ENCODE assay signal across 8 mouse cellular contexts in genomic region chr5:117356365-117357128, GRCm38 (mm10). TPM values are rescaled to one million over a fixed set of nuclear protein-coding genes. Genes with fewer than 3 reads are reported as not detected.
DNase-seq lines count a peak whose midpoint lies in the region; ATAC-seq and TF ChIP-seq lines count a peak whose summit lies in the region.

No protein-coding gene starts in this region.

- peak overlapping the region; percentile 49 for H3K4me3 ChIP-seq in spleen, adult 2 months (ENCODE audit: extremely low read depth, insufficient read depth, insufficient read length)
- peak overlapping the region; percentile 95 for H3K4me3 ChIP-seq in intestine, embryonic 14.5 days (ENCODE audit: low read depth, low read length)
- H3K4me3 ChIP-seq in liver, embryonic 12.5 days, result peak overlapping the region; percentile 93

- no peaks in the 10 kb centered on the region for H3K36me3 ChIP-seq in spleen, adult 2 months (ENCODE audit: control insufficient read depth, insufficient read depth, low read length)
- H3K36me3 ChIP-seq in intestine, embryonic 14.5 days (ENCODE audit: control insufficient read depth, insufficient read depth, low read length), result 0 out of 2 replicates have a peak, but pooled peaks cover 6% of the 10 kb centered on the region
- H3K36me3 ChIP-seq in liver, embryonic 12.5 days, result peaks cover 4% of the 10 kb centered on the region; the same call in 1 of the 2 replicates

- DNase-seq in spleen, adult 2 months (ENCODE audit: low read depth in 1 of 2, low spot score in 2 of 2), result peak in 1 of 2 experiments; percentile 20
- DNase-seq in spleen, postnatal 14 days (ENCODE audit: low spot score in 2 of 2), result no peak
- DNase-seq in cerebellum, adult 8-10 months, result peak; percentile 53
- DNase-seq in gastrocnemius, postnatal 14 days, result peak; percentile 76
- DNase-seq in intestine, embryonic 14.5 days (ENCODE audit: low spot score), result peak; percentile 79
- DNase-seq in neural tube, embryonic 10.5 days (ENCODE audit: extremely low spot score, low spot score), result peak; percentile 57
- peak; percentile 58 for DNase-seq in urinary bladder, postnatal 14 days (ENCODE audit: low spot score)

- 2% methylated on average over 20 of the region's 24 CpGs for whole genome bisulfite sequencing in spleen, adult 2 months
- WGBS in intestine, embryonic 14.5 days, result under 1% methylated on average over 22 of the region's 24 CpGs
- WGBS in liver, embryonic 12.5 days (ENCODE audit: insufficient replicate concordance), result under 1% methylated on average over 17 of the region's 24 CpGs

- H3K27me3 ChIP-seq in spleen, adult 2 months (ENCODE audit: control insufficient read depth, insufficient read depth, low read length), result no peaks in the 10 kb centered on the region
- no peaks in the 10 kb centered on the region for H3K27me3 ChIP-seq in intestine, embryonic 14.5 days (replicated peaks; ENCODE audit: control insufficient read depth, insufficient read depth, low read length)
- peaks cover 49% of the 10 kb centered on the region for H3K27me3 ChIP-seq in liver, embryonic 12.5 days (replicated peaks)

- TF ChIP-seq POLR2A in spleen, adult 2 months (IDR thresholded peaks at IDR 0.05; ENCODE audit: low read depth, low read length), result no peak

- H3K27ac ChIP-seq in spleen, adult 2 months (ENCODE audit: insufficient read depth, low read length), result peak overlapping the region; percentile 37
- peak overlapping the region; percentile 85 for H3K27ac ChIP-seq in intestine, embryonic 14.5 days (ENCODE audit: low read depth)
- peak overlapping the region; percentile 83 for H3K27ac ChIP-seq in liver, embryonic 12.5 days

- TF ChIP-seq CTCF in spleen, adult 2 months (IDR thresholded peaks at IDR 0.05; ENCODE audit: extremely low read depth, insufficient read depth, insufficient read length, insufficient replicate concordance), result no peak

- intact Hi-C loops in gastrocnemius, postnatal 14 days (cut with DNase I; ENCODE audit: low total_unique reads), result no loop called here

- peak overlapping the region; percentile 91 for H3K4me2 ChIP-seq in intestine, embryonic 14.5 days (ENCODE audit: low read length)
- peak overlapping the region; percentile 95 for H3K4me2 ChIP-seq in liver, embryonic 12.5 days

- peak; percentile 14; the same call in 1 of the 2 replicates for ATAC-seq in intestine, embryonic 14.5 days (replicated peaks; ENCODE audit: low FRiP score, low TSS enrichment, low read depth)
- peak; percentile 3; the same call in 1 of the 2 replicates for ATAC-seq in liver, embryonic 12.5 days

- H3K9ac ChIP-seq in intestine, embryonic 14.5 days (ENCODE audit: low read length), result peak overlapping the region; percentile 84
- peak overlapping the region; percentile 90 for H3K9ac ChIP-seq in liver, embryonic 12.5 days

- H3K4me1 ChIP-seq in spleen, adult 2 months (ENCODE audit: control insufficient read depth, insufficient read depth, insufficient read length), result peaks cover 13% of the 10 kb centered on the region; the same call in 1 of the 2 replicates
- H3K4me1 ChIP-seq in intestine, embryonic 14.5 days (replicated peaks; ENCODE audit: control insufficient read depth, insufficient read depth, low read length), result peaks cover 37% of the 10 kb centered on the region
- peaks cover 61% of the 10 kb centered on the region for H3K4me1 ChIP-seq in liver, embryonic 12.5 days

- H3K9me3 ChIP-seq in intestine, embryonic 14.5 days (ENCODE audit: control insufficient read depth, low read length), result no peaks in the 10 kb centered on the region
- no peaks in the 10 kb centered on the region for H3K9me3 ChIP-seq in liver, embryonic 12.5 days (replicated peaks)

RNA-seq across cellular contexts. Expression of gene Wsb2, which starts 0.6 kb away (rescaled TPM):
- 43.4 and 56.1 TPM in 2 replicates for polyA plus RNA-seq in spleen, adult 2 months (2012; rRNA removed)
- 10 to 100 TPM; 70.6 to 76.4 TPM for total RNA-seq in gastrocnemius, postnatal 14 days (2021)
- polyA plus RNA-seq in intestine, embryonic 14.5 days (2014; fragmentation: Nextera tagmentation; extraction: Ambion mirVana), result 63.9 and 70.3 TPM in 2 replicates
- polyA plus RNA-seq in liver, embryonic 12.5 days (2016; fragmentation: Nextera tagmentation; extraction: Ambion mirVana), result 27.4 and 27.6 TPM in 2 replicates

RNA-seq across cellular contexts. Expression of gene Rfc5, which starts 32.3 kb away (rescaled TPM):
- polyA plus RNA-seq in spleen, adult 2 months (2012; rRNA removed), result 15.7 and 18.7 TPM in 2 replicates
- total RNA-seq in gastrocnemius, postnatal 14 days (2021), result 1 to 10 TPM; 2.8 to 4.3 TPM
- polyA plus RNA-seq in intestine, embryonic 14.5 days (2014; fragmentation: Nextera tagmentation; extraction: Ambion mirVana), result 106 and 113 TPM in 2 replicates
- 83.6 and 88.5 TPM in 2 replicates for polyA plus RNA-seq in liver, embryonic 12.5 days (2016; fragmentation: Nextera tagmentation; extraction: Ambion mirVana)

RNA-seq across cellular contexts. Expression of gene Vsig10, which starts 37.7 kb away (rescaled TPM):
- polyA plus RNA-seq in spleen, adult 2 months (2012; rRNA removed), result 10.9 and 11.0 TPM in 2 replicates
- 1 to 10 TPM; 6.0 to 8.8 TPM for total RNA-seq in gastrocnemius, postnatal 14 days (2021)
- polyA plus RNA-seq in intestine, embryonic 14.5 days (2014; fragmentation: Nextera tagmentation; extraction: Ambion mirVana), result 10.0 and 10.9 TPM in 2 replicates
- polyA plus RNA-seq in liver, embryonic 12.5 days (2016; fragmentation: Nextera tagmentation; extraction: Ambion mirVana), result 2.1 and 2.4 TPM in 2 replicates

RNA-seq across cellular contexts. Expression of gene Ksr2, which starts 57.3 kb away (rescaled TPM):
- polyA plus RNA-seq in spleen, adult 2 months (2012; rRNA removed), result 0.30 and 0.43 TPM in 2 replicates
- total RNA-seq in gastrocnemius, postnatal 14 days (2021), result under 1 TPM; 0.04 to 0.08 TPM
- polyA plus RNA-seq in intestine, embryonic 14.5 days (2014; fragmentation: Nextera tagmentation; extraction: Ambion mirVana), result 0.75 and 0.84 TPM in 2 replicates
- polyA plus RNA-seq in liver, embryonic 12.5 days (2016; fragmentation: Nextera tagmentation; extraction: Ambion mirVana), result 0.02 TPM in 1 of 2 replicates, not detected in the other

Comparison
In these comparisons a context has a peak if more than half of its experiments do, and no peak if none do; other contexts are left out.
1. DNase-seq: peak in cerebellum, adult 8-10 months (single experiment), gastrocnemius, postnatal 14 days (single experiment), intestine, embryonic 14.5 days (single experiment), neural tube, embryonic 10.5 days (single experiment) and urinary bladder, postnatal 14 days (single experiment); none in spleen, postnatal 14 days (0 of 2).
2. Peak in every context shown above with its lines, with median percentiles within 50 percentile points of each other: H3K27ac ChIP-seq and H3K4me3 ChIP-seq.